Mouse (Mus musculus) macrophage (primary cell): ENCODE measurements around the gene Ror1. TPM values are rescaled to one million over a fixed set of nuclear protein-coding genes. Genes with fewer than 3 reads are reported as not detected.

Experiments used
- H3K27ac ChIP-seq: fragments of 350-480 bp; formaldehyde crosslinking; 2 replicates; pipeline ENCODE4 v1.9.0; 2021
- H3K36me3 ChIP-seq: fragments of 350-480 bp; formaldehyde crosslinking; 2 replicates; pipeline ENCODE4 v1.9.0; 2021; ENCODE audit errors: inconsistent target
- H3K4me3 ChIP-seq: fragments of 350-480 bp; formaldehyde crosslinking; 2 replicates; pipeline ENCODE4 v1.9.0; 2021; ENCODE audit errors: inconsistent target
- H3K79me2 ChIP-seq: fragments of 350-480 bp; formaldehyde crosslinking; 2 replicates; pipeline ENCODE4 v1.9.0; 2021; ENCODE audit errors: inconsistent target
- WGBS: methylation state at CpG from one replicate; pipeline ENCODE4 v1.1.7; 2026; ENCODE audit warnings: inconsistent platforms; ENCODE audit not compliant: missing documents; 5-methylcytosine and 5-hydroxymethylcytosine counted together
- polyA plus RNA-seq: library from polyadenylated mRNA; stranded (reverse); fragments of 250-400 nt; gene quantifications from 3 replicates; pipeline ENCODE4 v1.2.4, GENCODE M21; 2018; ENCODE audit warnings: inconsistent platforms
- total RNA-seq, 78 experiments: library from RNA; depleted of rRNA; stranded (reverse); fragments of 250-400 nt; gene quantifications; 1 replicate in 9 of 78; 2 replicates in 24 of 78; 3 replicates in 43 of 78; 4 replicates in 2 of 78; pipeline ENCODE4 v1.2.4; 2018; ENCODE audit warnings: inconsistent platforms in 56 of 78

Ror1 gene
- total RNA-seq (2018; cell fraction: chromatin; rRNA removed): under 1 TPM in 1 of 26 experiments, not detected in 25; 0.76 TPM
- total RNA-seq (2018; cell fraction: cytosol; rRNA removed): not detected
- total RNA-seq (2018; cell fraction: nucleus; rRNA removed): not detected
- polyA plus RNA-seq: not detected in 3 replicates

GRCm38 (mm10) chr4:100095685-100096595, at the start of gene Ror1:
Gene Ror1, plus strand, starts transcription at chr4:100095791.
- Histone ChIP-seq H3K79me2 (no peaks in the 10 kb centered on the region), H3K4me3 (no peak within 1 kb of the TSS), H3K36me3 (no peaks in the 10 kb centered on the region), H3K27ac (no peak within 1 kb of the TSS)
- 2% methylated on average over 75 of the region's 76 CpGs for WGBS

DNA sequence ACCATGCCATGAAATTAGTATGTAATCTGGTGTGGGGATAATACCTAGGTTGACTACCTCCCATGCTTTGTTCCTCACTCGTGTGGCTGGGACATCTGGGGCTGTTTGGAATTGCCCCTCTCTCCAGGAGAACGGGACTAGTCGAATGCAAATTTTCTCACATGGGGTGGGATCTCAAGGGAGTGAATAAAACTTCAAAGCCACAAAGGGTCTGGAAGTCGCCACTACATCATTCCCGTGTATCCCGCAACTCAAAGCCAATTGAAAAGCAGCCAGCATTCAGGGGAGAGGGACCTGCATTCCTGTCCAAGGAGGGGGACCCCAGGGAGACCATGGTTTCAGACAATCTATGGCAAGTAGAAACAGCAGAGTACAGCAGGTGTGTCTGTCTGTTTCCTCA, 48.5 kb upstream of the Ror1 start:
- Histone ChIP-seq H3K4me3 (no peak overlapping the region), H3K79me2 (no peaks in the 10 kb centered on the region), H3K27ac (no peak overlapping the region), H3K36me3 (no peaks in the 10 kb centered on the region)
- 86% methylated on average over 6 of the region's 6 CpGs for WGBS

- H3K4me3 ChIP-seq: no peak overlapping the region
- no peaks in the 10 kb centered on the region for H3K36me3 ChIP-seq
- no peak overlapping the region for H3K27ac ChIP-seq
- no peaks in the 10 kb centered on the region for H3K79me2 ChIP-seq
- WGBS: 33% methylated on average over 7 of the region's 7 CpGs
Measured at GRCm38 (mm10) chr4:100048351-100048950, 47.1 kb upstream of the Ror1 start.

- Histone ChIP-seq H3K79me2 (no peaks in the 10 kb centered on the region), H3K36me3 (no peaks in the 10 kb centered on the region), H3K4me3 (no peak overlapping the region), H3K27ac (no peak overlapping the region)
Measured at GRCm38 (mm10) chr4:100051767-100052166, 43.8 kb upstream of the Ror1 start.

DNA sequence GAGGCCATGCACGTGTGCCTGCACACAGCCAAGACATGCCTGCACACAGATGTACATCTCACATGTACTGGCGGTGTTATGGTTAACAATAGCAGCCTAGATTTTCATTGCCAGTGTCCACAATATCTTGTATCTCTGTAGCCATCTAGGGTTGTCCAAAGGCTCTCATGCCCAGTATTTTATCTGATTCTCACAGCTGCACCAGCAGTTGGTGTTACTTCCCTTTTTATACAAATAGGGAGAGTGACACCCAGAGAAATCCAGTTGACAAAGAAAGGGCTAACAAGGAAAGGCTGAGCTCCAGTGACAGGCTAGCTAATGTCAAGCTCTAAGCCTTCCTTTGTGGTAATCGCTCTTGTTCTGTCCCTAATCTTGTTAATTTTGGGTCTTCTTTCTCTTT, 43.3 kb upstream of the Ror1 start:
- H3K79me2 ChIP-seq: no peaks in the 10 kb centered on the region
- H3K4me3 ChIP-seq: no peak overlapping the region
- H3K27ac ChIP-seq: no peak overlapping the region
- H3K36me3 ChIP-seq: no peaks in the 10 kb centered on the region
- 0% methylated on average over 3 of the region's 3 CpGs for WGBS

- Histone ChIP-seq H3K79me2 (no peaks in the 10 kb centered on the region), H3K27ac (no peak overlapping the region), H3K4me3 (no peak overlapping the region), H3K36me3 (no peaks in the 10 kb centered on the region)
- WGBS: 87% methylated on average over 9 of the region's 9 CpGs
Measured at GRCm38 (mm10) chr4:100056046-100056445, 39.5 kb upstream of the Ror1 start.

- 89% methylated on average over 4 of the region's 4 CpGs for WGBS
- H3K27ac ChIP-seq: no peak overlapping the region
- no peak overlapping the region for H3K4me3 ChIP-seq
Measured at GRCm38 (mm10) chr4:100056446-100056845, 39.1 kb upstream of the Ror1 start.

GRCm38 (mm10) chr4:100057381-100057780, 38.2 kb upstream of the Ror1 start:
- Histone ChIP-seq H3K27ac (no peak overlapping the region), H3K36me3 (no peaks in the 10 kb centered on the region), H3K4me3 (no peak overlapping the region), H3K79me2 (no peaks in the 10 kb centered on the region)
- 95% methylated on average over 13 of the region's 13 CpGs for WGBS

More at GRCm38 (mm10) chr4:100056446-100056845, 39.1 kb upstream of the Ror1 start:
- no peaks in the 10 kb centered on the region for H3K79me2 ChIP-seq
- no peaks in the 10 kb centered on the region for H3K36me3 ChIP-seq

DNA sequence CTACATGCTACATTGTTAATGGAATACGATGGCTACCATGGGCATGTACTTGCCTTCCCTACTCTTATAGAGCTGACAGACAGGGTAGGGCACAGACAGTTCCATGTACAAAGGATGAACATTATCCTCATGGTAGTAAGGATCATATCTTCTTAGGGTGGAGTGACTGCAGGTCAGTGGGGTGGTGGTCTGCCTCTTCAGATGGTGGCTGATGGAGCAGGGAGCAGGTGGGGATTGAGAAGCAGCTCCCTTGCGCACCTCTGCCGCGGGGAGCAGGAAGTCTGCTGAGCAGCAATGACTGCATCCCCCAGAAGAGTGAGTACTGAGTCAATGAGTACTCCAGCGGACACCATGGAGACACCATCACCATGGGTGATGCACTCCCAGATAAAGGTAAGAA, 37.0 kb upstream of the Ror1 start:
- Histone ChIP-seq H3K79me2 (no peaks in the 10 kb centered on the region), H3K27ac (no peak overlapping the region), H3K4me3 (no peak overlapping the region), H3K36me3 (no peaks in the 10 kb centered on the region)
- 90% methylated on average over 5 of the region's 5 CpGs for WGBS

- 94% methylated on average over 3 of the region's 3 CpGs for WGBS
- H3K4me3 ChIP-seq: no peak overlapping the region
- H3K27ac ChIP-seq: no peak overlapping the region
- no peaks in the 10 kb centered on the region for H3K36me3 ChIP-seq
- no peaks in the 10 kb centered on the region for H3K79me2 ChIP-seq
Measured at GRCm38 (mm10) chr4:100059811-100060210, 35.8 kb upstream of the Ror1 start.

GRCm38 (mm10) chr4:100061396-100062066, 34.1 kb upstream of the Ror1 start:
- Histone ChIP-seq H3K4me3 (no peak overlapping the region), H3K79me2 (no peaks in the 10 kb centered on the region), H3K27ac (no peak overlapping the region), H3K36me3 (no peaks in the 10 kb centered on the region)
- WGBS: 92% methylated on average over 19 of the region's 19 CpGs

- no peaks in the 10 kb centered on the region for H3K36me3 ChIP-seq
- no peak overlapping the region for H3K4me3 ChIP-seq
- 82% methylated on average over 2 of the region's 2 CpGs for WGBS
- H3K27ac ChIP-seq: no peak overlapping the region
- H3K79me2 ChIP-seq: no peaks in the 10 kb centered on the region
Measured at GRCm38 (mm10) chr4:100065686-100066085, 29.9 kb upstream of the Ror1 start.

GRCm38 (mm10) chr4:100070101-100070500, 25.5 kb upstream of the Ror1 start:
- H3K79me2 ChIP-seq: no peaks in the 10 kb centered on the region
- no peaks in the 10 kb centered on the region for H3K36me3 ChIP-seq
- 5% methylated on average over 5 of the region's 6 CpGs for WGBS
- H3K27ac ChIP-seq: no peak overlapping the region
- H3K4me3 ChIP-seq: no peak overlapping the region

DNA sequence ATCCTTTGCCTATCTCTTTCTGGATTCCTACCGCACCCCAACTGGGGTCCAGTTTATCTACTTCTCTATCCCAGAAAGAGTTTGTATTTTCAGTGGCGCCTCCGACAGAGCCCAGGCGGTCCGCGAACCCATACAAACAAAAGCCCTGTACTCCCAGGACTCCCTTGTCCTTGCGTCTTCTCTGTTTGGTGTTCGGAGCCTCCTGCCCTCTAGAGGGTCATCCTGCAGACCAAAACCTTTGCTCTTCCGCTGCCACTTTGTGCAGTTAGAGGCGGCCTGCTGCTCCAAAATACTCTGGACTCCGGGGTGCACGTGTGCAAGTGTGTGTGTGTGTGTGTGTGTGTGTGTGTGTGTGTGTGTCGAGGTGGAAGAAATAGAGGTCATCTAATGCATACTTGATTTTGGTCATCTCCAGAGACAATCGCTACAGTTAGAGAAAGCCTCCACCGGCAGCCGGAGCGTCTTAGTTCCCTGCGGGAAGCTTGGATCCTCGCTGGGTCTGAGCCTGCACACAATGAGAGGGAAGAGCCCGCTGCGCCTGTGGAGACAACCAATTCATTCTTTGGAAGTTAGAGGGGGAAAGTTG, 1.1 kb downstream of the Ror1 start:
- WGBS: 32% methylated on average over 21 of the region's 21 CpGs
- Histone ChIP-seq H3K36me3 (no peaks in the 10 kb centered on the region), H3K27ac (no peak overlapping the region), H3K79me2 (no peaks in the 10 kb centered on the region), H3K4me3 (no peak overlapping the region)
